Mouse (Mus musculus) kidney, postnatal 25 days (tissue): ENCODE results near the gene Samd10.

Source experiments
- DNase-seq, 2 experiments: peaks; one replicate each; pipeline ENCODE4 v3.0.0; 2021; ENCODE audit warnings: mixed read lengths in 2 of 2

The Samd10 gene

DNA sequence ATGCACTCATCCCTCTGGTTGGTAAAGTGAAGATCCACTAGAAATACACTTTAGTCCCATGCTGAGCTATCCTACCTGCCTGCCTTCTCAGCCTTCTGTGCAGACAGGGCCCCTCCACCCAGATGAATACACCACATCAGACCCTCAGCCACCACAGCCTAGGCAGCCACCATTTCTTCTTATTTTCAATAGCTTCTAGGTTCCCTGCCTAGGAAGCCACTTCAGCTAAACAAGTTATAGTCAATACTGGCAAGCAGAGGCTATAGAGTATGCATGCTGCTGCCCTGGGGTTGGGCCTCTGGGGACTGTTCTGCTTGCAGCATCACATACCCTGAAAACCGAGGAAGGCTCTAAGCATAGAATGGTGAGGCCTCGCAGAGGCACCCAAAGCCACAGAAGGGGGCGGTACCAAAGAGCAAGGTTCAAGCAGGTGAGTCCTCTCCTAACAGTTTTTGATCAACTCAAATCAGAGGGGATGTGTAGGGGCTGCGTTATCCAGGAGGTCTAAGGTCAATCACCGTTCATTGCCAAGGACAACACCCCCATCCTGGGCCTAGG lies 7.4 kb downstream of the Samd10 start, which contains the start of gene Prpf6:
Gene Prpf6 (plus strand): TSS at position 341 of the 558 bp plus-strand sequence.
- peak; percentile 41 to 47 for DNase-seq

DNA sequence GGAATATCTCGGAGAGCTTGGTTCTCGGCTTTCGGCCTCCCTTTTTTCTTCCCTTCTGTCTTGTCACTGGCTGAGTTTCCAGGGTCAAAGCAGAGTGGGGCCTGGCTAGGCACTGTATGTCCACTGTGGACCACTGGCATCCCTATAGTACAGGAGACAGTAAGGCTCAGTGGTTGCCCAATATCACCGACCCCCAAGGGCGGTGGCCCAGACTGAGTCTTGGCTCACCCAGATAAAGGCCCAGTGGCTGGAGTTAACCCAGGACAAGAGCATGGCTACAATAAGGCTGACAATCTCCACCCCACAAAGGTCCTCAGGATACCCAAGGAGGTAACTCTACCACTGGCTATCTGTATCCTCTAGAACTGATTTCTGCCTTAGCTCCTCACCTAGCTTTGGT lies 8.5 kb downstream of the Samd10 start:
- peak in 1 of 2 experiments; percentile 29 for DNase-seq

DNA sequence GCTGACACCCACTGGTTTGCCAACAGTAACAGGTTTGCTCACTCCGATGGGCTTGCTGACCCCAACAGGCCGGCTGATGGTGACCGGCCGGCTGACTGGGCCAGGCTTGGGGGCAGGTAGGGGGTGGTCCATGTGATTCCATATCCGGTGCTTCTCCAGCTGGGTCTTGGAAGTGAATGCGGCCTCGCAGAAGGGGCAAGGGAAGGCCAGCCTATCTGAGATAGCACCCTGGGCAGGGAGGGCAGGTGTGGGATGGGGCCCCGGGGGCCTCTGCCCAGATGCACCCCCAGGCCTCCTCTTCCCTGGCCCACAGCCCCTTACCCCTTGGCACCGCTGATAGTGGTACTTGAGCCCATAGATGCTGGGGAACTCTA lies 9.3 kb downstream of the Samd10 start:
- peak in 1 of 2 experiments; percentile 33 for DNase-seq

GRCm38 (mm10) chr2:181589011-181589731 lies 9.8 kb downstream of the Samd10 start:
- DNase-seq = peak in 1 of 2 experiments; percentile 34

- DNase-seq = peak in 1 of 2 experiments; percentile 36
Observed at GRCm38 (mm10) chr2:181588229-181588780, 10.7 kb downstream of the Samd10 start.

DNA sequence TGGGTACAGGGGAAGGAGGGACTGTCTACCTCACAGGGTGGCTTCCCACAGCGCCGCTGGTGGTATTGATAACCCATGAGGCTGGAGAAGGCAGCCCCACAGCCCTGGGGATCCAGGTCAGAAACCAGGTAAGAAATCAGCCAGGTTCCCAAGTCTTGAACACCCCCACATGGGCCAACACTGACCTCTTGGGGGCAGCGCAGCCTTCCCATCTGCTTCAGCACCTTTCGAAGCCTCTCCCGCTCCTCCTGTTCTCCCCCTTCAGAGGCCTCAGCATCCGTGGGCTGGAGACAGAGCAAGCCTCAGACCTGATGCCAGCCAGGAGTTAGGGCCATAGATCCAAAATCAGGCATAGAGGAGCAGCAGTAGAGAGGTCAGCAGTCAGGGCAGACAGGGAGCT lies 11.2 kb downstream of the Samd10 start:
- DNase-seq = peak in 1 of 2 experiments; percentile 46

- DNase-seq = peak; percentile 0 to 19
Observed at GRCm38 (mm10) chr2:181586124-181586523, 12.9 kb downstream of the Samd10 start.

DNA sequence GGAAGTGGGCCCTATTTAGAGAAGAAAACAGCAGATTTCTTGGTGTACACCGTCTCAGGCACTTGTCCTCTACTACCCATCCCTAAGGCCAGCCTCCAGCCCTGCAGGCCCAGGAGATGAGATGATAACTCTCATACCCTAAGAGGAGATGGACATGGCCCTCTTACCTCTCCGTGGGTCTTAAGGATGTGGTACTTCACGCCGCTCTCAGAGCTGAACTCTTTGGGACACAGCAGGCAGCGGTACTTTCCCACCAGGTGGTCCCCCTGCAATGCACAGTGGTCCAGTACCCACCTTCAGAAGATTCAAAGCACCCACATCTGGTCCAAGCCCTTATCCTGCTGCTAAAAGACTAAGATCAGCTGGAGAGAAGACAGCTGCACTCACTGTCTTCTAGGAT lies 13.5 kb downstream of the Samd10 start:
- DNase-seq = no peak

GRCm38 (mm10) chr2:181584411-181584942 lies 14.5 kb downstream of the Samd10 start, which contains the start of gene Uckl1:
Uckl1 (minus strand) TSS chr2:181584892.
- DNase-seq = peak; percentile 1 to 29

- DNase-seq = peak in 1 of 2 experiments; percentile 19
Observed at GRCm38 (mm10) chr2:181583460-181584257, 15.4 kb downstream of the Samd10 start.

DNA sequence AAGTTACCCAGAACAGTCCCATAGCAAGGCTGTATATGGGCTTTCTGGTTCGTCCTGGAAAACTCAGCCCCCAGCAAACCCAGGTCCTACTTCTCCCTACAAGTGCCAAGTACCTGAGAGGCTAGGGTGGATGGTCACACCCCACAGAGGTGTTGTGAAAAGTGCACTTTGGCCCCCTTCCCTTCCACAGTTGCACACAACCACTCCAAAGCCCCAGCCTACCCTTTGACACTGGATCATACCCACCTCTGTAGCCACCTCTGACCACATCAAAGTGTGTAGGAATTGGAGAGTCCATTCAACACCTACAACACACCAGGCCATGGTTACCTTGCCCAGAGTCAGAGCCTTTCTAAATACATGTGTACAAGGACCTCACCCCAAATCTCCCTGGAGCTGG lies 16.1 kb downstream of the Samd10 start:
- peak; percentile 3 to 34 for DNase-seq

GRCm38 (mm10) chr2:181582358-181582757 lies 16.7 kb downstream of the Samd10 start:
- peak; percentile 1 to 30 for DNase-seq

DNA sequence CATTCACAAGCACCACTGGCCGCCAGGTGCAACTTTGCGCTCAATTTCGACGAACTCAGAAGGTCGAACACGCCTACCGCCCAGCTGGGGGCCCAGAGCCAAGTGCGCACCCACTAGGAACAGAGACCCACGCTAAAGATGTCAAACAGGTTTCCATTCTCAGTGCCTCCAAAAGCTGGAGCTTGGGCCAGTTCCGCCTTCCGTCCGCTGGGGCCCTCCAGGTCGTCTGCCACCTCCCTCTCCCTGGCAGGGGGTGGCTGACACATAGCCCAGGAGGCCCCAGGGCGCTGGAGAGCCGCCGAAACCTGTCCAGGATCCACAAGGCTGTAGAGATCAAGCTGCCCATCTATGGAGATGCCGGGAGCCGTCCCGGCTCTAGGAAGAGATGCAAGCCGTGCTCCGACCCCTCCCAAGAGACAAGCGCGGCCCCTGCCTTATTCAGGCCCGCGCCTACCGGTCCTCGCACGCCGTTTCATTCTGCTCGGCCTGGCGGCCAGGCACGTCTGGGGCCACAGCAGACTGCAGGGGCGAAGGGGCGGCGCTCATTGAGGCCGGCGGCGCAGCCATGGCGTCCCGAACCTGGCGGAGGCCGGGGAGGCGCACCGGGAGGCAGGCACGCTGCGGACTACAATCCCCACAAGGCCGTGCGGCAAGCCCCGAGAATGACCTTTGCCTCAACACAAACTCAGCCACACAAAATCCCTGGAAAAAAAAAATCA lies 17.5 kb downstream of the Samd10 start:
- peak; percentile 90 to 94 for DNase-seq

DNA sequence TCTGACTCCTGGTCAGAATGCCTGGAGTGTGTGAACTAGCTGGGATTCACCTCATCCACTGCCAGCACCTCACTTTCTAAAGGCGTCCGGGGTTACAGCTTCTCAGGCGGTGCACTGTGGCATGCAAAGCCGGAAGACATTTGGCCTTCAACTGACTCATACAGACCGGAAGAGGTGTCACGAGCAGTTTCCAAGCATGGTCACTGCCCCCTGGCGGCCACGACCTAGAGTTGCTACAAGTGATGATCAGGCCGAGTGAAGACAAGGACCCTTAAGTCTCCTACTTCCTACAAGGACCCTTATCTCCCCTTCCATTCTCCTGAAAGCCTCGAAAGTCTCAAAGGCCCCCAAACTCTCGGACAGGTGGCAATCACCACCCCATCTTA lies 18.0 kb downstream of the Samd10 start:
- DNase-seq = peak; percentile 80 to 91

DNA sequence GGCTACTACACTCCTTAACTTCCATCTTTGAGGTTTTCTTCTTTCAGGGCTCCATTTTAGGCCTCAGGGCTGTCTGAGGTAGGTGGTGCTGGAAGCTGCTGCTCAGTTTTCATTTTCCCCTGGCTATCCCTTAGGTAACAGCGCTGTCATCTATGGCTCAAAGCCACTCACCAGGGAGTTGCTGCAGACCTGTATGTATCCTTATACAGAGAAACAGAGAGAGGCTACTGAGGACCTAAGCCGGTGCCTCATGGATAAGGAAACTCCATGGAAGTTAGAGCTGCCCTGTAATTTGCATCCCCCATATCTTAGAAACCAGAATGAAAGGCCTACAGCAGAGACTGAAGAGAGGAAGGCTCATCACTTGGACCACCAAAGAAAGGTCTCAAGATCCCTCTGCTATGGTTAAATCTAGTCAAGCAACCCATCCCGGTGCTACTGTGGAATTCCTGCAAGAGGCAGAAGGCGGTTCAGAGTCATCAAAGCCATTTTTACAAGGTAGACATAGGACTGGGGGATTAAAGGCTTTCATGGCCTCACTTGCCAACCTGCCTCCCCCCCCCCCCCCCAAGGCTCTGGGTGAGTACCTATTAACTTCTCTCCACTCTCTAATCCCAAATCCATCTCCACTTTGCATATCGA lies 18.8 kb downstream of the Samd10 start:
- peak; percentile 0 to 23 for DNase-seq

- DNase-seq = peak in 1 of 2 experiments; percentile 15
Observed at GRCm38 (mm10) chr2:181579681-181580080, 19.3 kb downstream of the Samd10 start.

DNA sequence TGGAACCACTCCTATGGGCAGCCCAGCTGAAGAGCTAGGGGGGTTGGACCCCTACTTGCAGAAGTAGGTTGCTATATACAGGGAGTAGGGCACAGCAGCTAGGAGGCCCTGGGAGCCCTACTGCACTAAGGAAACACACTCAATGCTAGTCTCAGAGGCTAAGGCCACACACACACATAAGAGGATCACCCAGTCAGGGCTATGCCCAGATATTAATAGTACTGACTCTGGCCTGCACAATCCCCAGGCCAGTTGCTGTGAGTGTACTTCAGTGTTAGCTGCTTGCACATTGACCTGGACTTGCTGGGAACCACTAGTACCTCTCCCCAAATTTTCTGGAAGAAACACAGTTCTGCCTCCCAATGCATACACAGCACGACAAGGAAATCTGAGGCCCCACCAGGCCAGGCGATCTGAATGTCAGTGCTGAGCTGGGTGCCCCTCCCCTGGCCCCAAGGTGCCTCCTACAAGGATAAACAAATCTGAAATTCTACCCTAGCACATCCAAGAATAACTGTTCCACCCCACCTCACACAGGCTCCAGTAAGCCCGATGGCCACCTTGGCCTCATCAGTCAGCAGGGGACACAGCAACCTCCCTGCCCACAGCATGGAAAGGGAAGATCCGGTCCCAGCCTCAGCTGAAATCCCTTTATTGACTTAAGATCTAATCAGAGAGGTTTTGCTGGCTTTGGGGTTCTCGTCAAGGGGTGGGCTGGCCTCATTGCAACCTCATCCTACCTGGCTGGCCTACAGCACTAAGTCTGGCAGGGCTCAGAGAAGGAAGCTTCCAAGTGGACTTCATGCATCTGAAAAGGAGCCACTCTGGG lies 20.0 kb downstream of the Samd10 start:
- DNase-seq = peak in 1 of 2 experiments; percentile 43

GRCm38 (mm10) chr2:181577981-181578581 lies 20.9 kb downstream of the Samd10 start:
- peak in 1 of 2 experiments; percentile 15 for DNase-seq

- peak in 1 of 2 experiments; percentile 10 for DNase-seq
Observed at GRCm38 (mm10) chr2:181577126-181577525, 21.9 kb downstream of the Samd10 start.

- DNase-seq = no peak
Observed at GRCm38 (mm10) chr2:181576613-181577012, 22.4 kb downstream of the Samd10 start.
